Mouse (Mus musculus): ENCODE results near the gene Il1a. TPM values are rescaled to one million over a fixed set of nuclear protein-coding genes. Genes with fewer than 3 reads are reported as not detected.

Il1a gene
- polyA plus RNA-seq (2014; fragmentation: Nextera tagmentation; extraction: Ambion mirVana): 0.20 and 0.39 TPM in 2 replicates

- no peak within 1 kb of the TSS for H3K27ac ChIP-seq (replicated peaks; ENCODE audit: low read depth, low read length)
Observed at GRCm38 (mm10) chr2:129309836-129310235, at the start of gene Il1a. Il1a (minus strand) TSS chr2:129309972.

GRCm38 (mm10) chr2:129338138-129338621 is 28.4 kb upstream of the Il1a start:
- DNase-seq (peak; percentile 6), ATAC-seq (ENCODE audit: low FRiP score, low TSS enrichment) (no peak)
- Histone ChIP-seq H3K27me3 (ENCODE audit: control insufficient read depth, insufficient read depth, low read length) (no peaks in the 10 kb centered on the region), H3K9ac (replicated peaks; ENCODE audit: low read length) (no peak overlapping the region), H3K27ac (replicated peaks; ENCODE audit: low read depth, low read length) (no peak overlapping the region), H3K36me3 (ENCODE audit: control insufficient read depth, insufficient read depth, low read length) (no peaks in the 10 kb centered on the region), H3K4me2 (ENCODE audit: low read length) (no peak overlapping the region), H3K4me3 (replicated peaks; ENCODE audit: low read depth, low read length) (no peak overlapping the region), H3K9me3 (ENCODE audit: control insufficient read depth, low read length) (no peaks in the 10 kb centered on the region), H3K4me1 (ENCODE audit: control insufficient read depth, insufficient read depth, low read length) (no peaks in the 10 kb centered on the region)
- 81% methylated on average over 6 of the region's 6 CpGs for WGBS

More at GRCm38 (mm10) chr2:129309836-129310235, at the start of gene Il1a:
- Histone ChIP-seq H3K4me1 (ENCODE audit: control insufficient read depth, insufficient read depth, low read length) (no peaks in the 10 kb centered on the region), H3K27me3 (ENCODE audit: control insufficient read depth, insufficient read depth, low read length) (no peaks in the 10 kb centered on the region), H3K4me2 (ENCODE audit: low read length) (no peak within 1 kb of the TSS), H3K9me3 (ENCODE audit: control insufficient read depth, low read length) (no peaks in the 10 kb centered on the region), H3K36me3 (ENCODE audit: control insufficient read depth, insufficient read depth, low read length) (no peaks in the 10 kb centered on the region), H3K9ac (replicated peaks; ENCODE audit: low read length) (no peak within 1 kb of the TSS), H3K4me3 (replicated peaks; ENCODE audit: low read depth, low read length) (no peak within 1 kb of the TSS)
- ATAC-seq (ENCODE audit: low FRiP score, low TSS enrichment) (no peak), DNase-seq (no peak)
- 84% methylated on average over 7 of the region's 7 CpGs for WGBS

- no peaks in the 10 kb centered on the region for H3K9me3 ChIP-seq (ENCODE audit: control insufficient read depth, low read length)
- no peak overlapping the region for H3K4me3 ChIP-seq (replicated peaks; ENCODE audit: low read depth, low read length)
- H3K4me1 ChIP-seq (ENCODE audit: control insufficient read depth, insufficient read depth, low read length): no peaks in the 10 kb centered on the region
- no peak overlapping the region for H3K4me2 ChIP-seq (ENCODE audit: low read length)
- peak; percentile 2 for DNase-seq
- no peaks in the 10 kb centered on the region for H3K27me3 ChIP-seq (ENCODE audit: control insufficient read depth, insufficient read depth, low read length)
- 54% methylated on average over 4 of the region's 4 CpGs for WGBS
- no peak for ATAC-seq (ENCODE audit: low FRiP score, low TSS enrichment)
- no peaks in the 10 kb centered on the region for H3K36me3 ChIP-seq (ENCODE audit: control insufficient read depth, insufficient read depth, low read length)
- H3K27ac ChIP-seq (replicated peaks; ENCODE audit: low read depth, low read length): no peak overlapping the region
- no peak overlapping the region for H3K9ac ChIP-seq (replicated peaks; ENCODE audit: low read length)
Observed at GRCm38 (mm10) chr2:129333471-129333870, 23.7 kb upstream of the Il1a start.

GRCm38 (mm10) chr2:129330540-129330939 is 20.8 kb upstream of the Il1a start:
- WGBS: 92% methylated on average over 13 of the region's 13 CpGs

GRCm38 (mm10) chr2:129330024-129330423 is 20.3 kb upstream of the Il1a start:
- DNase-seq (no peak), ATAC-seq (ENCODE audit: low FRiP score, low TSS enrichment) (no peak)
- H3K9ac ChIP-seq (replicated peaks; ENCODE audit: low read length): no peak overlapping the region
- H3K36me3 ChIP-seq (ENCODE audit: control insufficient read depth, insufficient read depth, low read length): no peaks in the 10 kb centered on the region
- no peak overlapping the region for H3K4me3 ChIP-seq (replicated peaks; ENCODE audit: low read depth, low read length)
- no peak overlapping the region for H3K27ac ChIP-seq (replicated peaks; ENCODE audit: low read depth, low read length)
- no peaks in the 10 kb centered on the region for H3K27me3 ChIP-seq (ENCODE audit: control insufficient read depth, insufficient read depth, low read length)
- H3K4me2 ChIP-seq (ENCODE audit: low read length): no peak overlapping the region
- no peaks in the 10 kb centered on the region for H3K9me3 ChIP-seq (ENCODE audit: control insufficient read depth, low read length)
- WGBS: 72% methylated on average over 7 of the region's 7 CpGs
- no peaks in the 10 kb centered on the region for H3K4me1 ChIP-seq (ENCODE audit: control insufficient read depth, insufficient read depth, low read length)

More at GRCm38 (mm10) chr2:129330540-129330939, 20.8 kb upstream of the Il1a start:
- no peaks in the 10 kb centered on the region for H3K9me3 ChIP-seq (ENCODE audit: control insufficient read depth, low read length)
- H3K4me2 ChIP-seq (ENCODE audit: low read length): no peak overlapping the region
- H3K4me1 ChIP-seq (ENCODE audit: control insufficient read depth, insufficient read depth, low read length): no peaks in the 10 kb centered on the region
- no peak overlapping the region for H3K9ac ChIP-seq (replicated peaks; ENCODE audit: low read length)
- H3K27ac ChIP-seq (replicated peaks; ENCODE audit: low read depth, low read length): no peak overlapping the region
- no peak for ATAC-seq (ENCODE audit: low FRiP score, low TSS enrichment)
- no peak overlapping the region for H3K4me3 ChIP-seq (replicated peaks; ENCODE audit: low read depth, low read length)
- no peak for DNase-seq
- H3K27me3 ChIP-seq (ENCODE audit: control insufficient read depth, insufficient read depth, low read length): no peaks in the 10 kb centered on the region
- no peaks in the 10 kb centered on the region for H3K36me3 ChIP-seq (ENCODE audit: control insufficient read depth, insufficient read depth, low read length)

GRCm38 (mm10) chr2:129328238-129328637 is 18.5 kb upstream of the Il1a start:
- H3K27ac ChIP-seq (replicated peaks; ENCODE audit: low read depth, low read length): no peak overlapping the region
- ATAC-seq (ENCODE audit: low FRiP score, low TSS enrichment): no peak
- no peaks in the 10 kb centered on the region for H3K9me3 ChIP-seq (ENCODE audit: control insufficient read depth, low read length)
- 84% methylated on average over 4 of the region's 4 CpGs for WGBS
- H3K4me3 ChIP-seq (replicated peaks; ENCODE audit: low read depth, low read length): no peak overlapping the region
- no peak overlapping the region for H3K9ac ChIP-seq (replicated peaks; ENCODE audit: low read length)
- H3K4me2 ChIP-seq (ENCODE audit: low read length): no peak overlapping the region
- no peak for DNase-seq
- no peaks in the 10 kb centered on the region for H3K36me3 ChIP-seq (ENCODE audit: control insufficient read depth, insufficient read depth, low read length)
- no peaks in the 10 kb centered on the region for H3K4me1 ChIP-seq (ENCODE audit: control insufficient read depth, insufficient read depth, low read length)
- H3K27me3 ChIP-seq (ENCODE audit: control insufficient read depth, insufficient read depth, low read length): no peaks in the 10 kb centered on the region

GRCm38 (mm10) chr2:129324216-129324615 is 14.4 kb upstream of the Il1a start:
- H3K27me3 ChIP-seq (ENCODE audit: control insufficient read depth, insufficient read depth, low read length): no peaks in the 10 kb centered on the region
- H3K27ac ChIP-seq (replicated peaks; ENCODE audit: low read depth, low read length): no peak overlapping the region
- H3K4me3 ChIP-seq (replicated peaks; ENCODE audit: low read depth, low read length): no peak overlapping the region
- WGBS: 81% methylated on average over 3 of the region's 3 CpGs
- no peak overlapping the region for H3K9ac ChIP-seq (replicated peaks; ENCODE audit: low read length)
- ATAC-seq (ENCODE audit: low FRiP score, low TSS enrichment) (no peak), DNase-seq (no peak)
- no peaks in the 10 kb centered on the region for H3K4me1 ChIP-seq (ENCODE audit: control insufficient read depth, insufficient read depth, low read length)
- no peak overlapping the region for H3K4me2 ChIP-seq (ENCODE audit: low read length)
- H3K9me3 ChIP-seq (ENCODE audit: control insufficient read depth, low read length): no peaks in the 10 kb centered on the region
- no peaks in the 10 kb centered on the region for H3K36me3 ChIP-seq (ENCODE audit: control insufficient read depth, insufficient read depth, low read length)

- no peaks in the 10 kb centered on the region for H3K36me3 ChIP-seq (ENCODE audit: control insufficient read depth, insufficient read depth, low read length)
Observed at GRCm38 (mm10) chr2:129322117-129322635, 12.4 kb upstream of the Il1a start.

GRCm38 (mm10) chr2:129320033-129320605 is 10.3 kb upstream of the Il1a start:
- no peaks in the 10 kb centered on the region for H3K9me3 ChIP-seq (ENCODE audit: control insufficient read depth, low read length)
- ATAC-seq (ENCODE audit: low FRiP score, low TSS enrichment): no peak
- 86% methylated on average over 8 of the region's 8 CpGs for WGBS

More at GRCm38 (mm10) chr2:129322117-129322635, 12.4 kb upstream of the Il1a start:
- ATAC-seq (ENCODE audit: low FRiP score, low TSS enrichment) (no peak), DNase-seq (no peak)
- Histone ChIP-seq H3K4me3 (replicated peaks; ENCODE audit: low read depth, low read length) (no peak overlapping the region), H3K27me3 (ENCODE audit: control insufficient read depth, insufficient read depth, low read length) (no peaks in the 10 kb centered on the region), H3K4me1 (ENCODE audit: control insufficient read depth, insufficient read depth, low read length) (no peaks in the 10 kb centered on the region), H3K9me3 (ENCODE audit: control insufficient read depth, low read length) (no peaks in the 10 kb centered on the region), H3K27ac (replicated peaks; ENCODE audit: low read depth, low read length) (no peak overlapping the region), H3K4me2 (ENCODE audit: low read length) (no peak overlapping the region), H3K9ac (replicated peaks; ENCODE audit: low read length) (no peak overlapping the region)
- WGBS: 73% methylated on average over 1 of the region's 1 CpGs

More at GRCm38 (mm10) chr2:129320033-129320605, 10.3 kb upstream of the Il1a start:
- Histone ChIP-seq H3K36me3 (ENCODE audit: control insufficient read depth, insufficient read depth, low read length) (no peaks in the 10 kb centered on the region), H3K4me1 (ENCODE audit: control insufficient read depth, insufficient read depth, low read length) (no peaks in the 10 kb centered on the region), H3K4me3 (replicated peaks; ENCODE audit: low read depth, low read length) (no peak overlapping the region), H3K9ac (replicated peaks; ENCODE audit: low read length) (no peak overlapping the region), H3K27me3 (ENCODE audit: control insufficient read depth, insufficient read depth, low read length) (no peaks in the 10 kb centered on the region), H3K27ac (replicated peaks; ENCODE audit: low read depth, low read length) (no peak overlapping the region), H3K4me2 (ENCODE audit: low read length) (no peak overlapping the region)
- no peak for DNase-seq

All from midbrain, embryonic 14.5 days (tissue).